Mouse (Mus musculus): ENCODE data around the gene Ptprm.

The Ptprm gene

GRCm38 (mm10) chr17:67073580-67073979, 280.7 kb downstream of the Ptprm start:
- DNase-seq (ENCODE audit: low spot score in 2 of 2), result no peak

DNA sequence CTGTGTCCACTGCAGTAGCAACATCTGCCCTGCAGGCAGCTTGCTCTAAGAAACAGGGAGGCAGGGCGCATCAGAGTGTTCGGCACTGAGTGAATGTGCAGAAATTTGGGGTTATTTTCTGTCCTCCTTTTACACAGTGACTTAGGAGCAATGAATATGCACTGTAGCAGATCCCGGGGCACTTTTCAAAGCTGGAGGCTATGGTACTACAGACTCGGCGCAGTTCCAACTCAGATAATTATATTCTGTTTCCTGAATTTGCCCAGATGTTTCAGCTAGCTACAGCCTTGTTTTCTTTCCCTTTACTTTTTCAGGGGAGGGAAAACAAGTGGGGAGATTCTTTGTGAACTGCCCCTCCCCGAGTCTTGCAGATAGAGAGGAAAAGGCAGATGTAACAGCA, 281.1 kb downstream of the Ptprm start:
- no peak for DNase-seq (ENCODE audit: low spot score in 2 of 2)

- DNase-seq (ENCODE audit: low spot score in 2 of 2), result no peak
These were observed 282.8 kb downstream of the Ptprm start for GRCm38 (mm10) chr17:67071231-67072009.

DNA sequence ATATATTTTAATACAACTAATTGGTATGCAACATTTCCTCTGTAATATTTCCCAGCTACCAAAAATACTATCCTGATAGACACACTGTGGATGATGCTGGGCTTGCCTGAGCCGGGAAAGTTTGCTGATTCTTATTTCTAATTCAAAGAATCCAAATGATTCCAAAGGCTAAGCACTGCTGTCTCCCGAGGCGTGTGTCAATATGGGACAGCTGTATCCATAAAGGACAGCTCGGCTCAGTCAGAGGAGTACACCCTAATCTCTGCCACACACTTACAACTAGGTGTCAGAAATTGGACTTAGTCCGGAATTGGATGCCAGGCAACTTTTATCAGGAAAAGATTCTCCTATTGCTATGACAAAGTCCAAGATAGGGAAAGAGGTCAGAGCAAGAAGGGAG, 290.6 kb downstream of the Ptprm start:
- DNase-seq (ENCODE audit: low spot score in 2 of 2), result no peak

- DNase-seq (ENCODE audit: low spot score in 2 of 2), result no peak
These were observed 298.6 kb downstream of the Ptprm start for GRCm38 (mm10) chr17:67055681-67056080.

GRCm38 (mm10) chr17:67054202-67054601, 300.1 kb downstream of the Ptprm start:
- no peak for DNase-seq (ENCODE audit: low spot score in 2 of 2)

DNA sequence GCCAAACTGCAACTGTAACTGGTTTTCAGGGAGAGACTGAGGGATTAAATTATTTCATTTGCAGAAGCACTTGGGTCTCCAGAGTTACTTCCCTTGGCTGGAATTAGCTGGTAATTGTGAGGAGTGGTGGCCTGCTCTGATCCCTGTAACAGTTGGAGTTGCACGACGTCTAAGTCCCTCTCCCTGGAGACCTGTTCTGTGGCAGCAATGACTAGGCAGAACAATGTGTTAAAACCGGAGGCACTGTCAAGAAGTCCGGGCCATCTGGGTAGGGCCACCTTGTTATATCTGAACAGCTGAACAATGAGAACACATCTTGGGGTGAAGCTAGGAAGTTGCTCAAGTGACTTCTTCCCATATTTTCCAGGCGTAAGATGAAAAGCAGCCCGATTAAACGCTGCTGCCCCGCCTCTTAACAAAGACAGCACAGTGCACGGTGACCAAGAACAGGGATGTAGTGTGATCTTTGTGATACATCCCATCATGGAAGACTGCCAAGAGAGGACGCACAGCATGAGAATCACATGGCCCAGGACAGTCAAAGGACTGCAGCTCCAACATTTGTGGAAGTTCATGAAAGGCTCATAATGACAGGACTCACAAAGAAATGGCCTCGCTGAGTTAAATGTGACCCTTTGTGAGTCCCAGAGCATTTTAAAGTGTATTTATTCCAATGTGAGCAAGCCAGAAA, 301.5 kb downstream of the Ptprm start:
- no peak for DNase-seq (ENCODE audit: low spot score in 2 of 2)

DNA sequence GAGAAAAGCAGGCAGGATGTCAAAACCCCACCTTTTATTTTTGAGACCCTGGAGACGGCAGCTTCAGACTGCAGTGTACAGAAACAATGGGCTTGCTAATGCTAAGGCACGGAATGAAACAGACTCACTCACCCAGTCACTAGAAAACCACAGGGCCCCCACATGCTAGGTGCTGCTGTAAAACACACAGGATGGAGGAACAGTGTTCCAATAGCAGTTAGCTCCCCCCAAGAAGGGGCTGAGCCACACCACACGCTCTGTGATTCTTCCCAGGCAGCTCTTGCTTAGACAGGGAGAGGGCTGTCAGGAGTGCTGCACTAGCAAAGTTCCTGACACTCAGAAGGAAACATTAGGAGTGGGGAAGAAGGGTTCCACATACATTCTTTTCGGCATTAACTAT, 306.6 kb downstream of the Ptprm start:
- no peak for DNase-seq (ENCODE audit: low spot score in 2 of 2)

- DNase-seq (ENCODE audit: low spot score in 2 of 2), result no peak
These were observed 315.7 kb downstream of the Ptprm start for GRCm38 (mm10) chr17:67038558-67038957.

GRCm38 (mm10) chr17:67033547-67033946, 320.7 kb downstream of the Ptprm start:
- no peak for DNase-seq (ENCODE audit: low spot score in 2 of 2)

GRCm38 (mm10) chr17:67032021-67032420, 322.2 kb downstream of the Ptprm start:
- no peak for DNase-seq (ENCODE audit: low spot score in 2 of 2)

DNA sequence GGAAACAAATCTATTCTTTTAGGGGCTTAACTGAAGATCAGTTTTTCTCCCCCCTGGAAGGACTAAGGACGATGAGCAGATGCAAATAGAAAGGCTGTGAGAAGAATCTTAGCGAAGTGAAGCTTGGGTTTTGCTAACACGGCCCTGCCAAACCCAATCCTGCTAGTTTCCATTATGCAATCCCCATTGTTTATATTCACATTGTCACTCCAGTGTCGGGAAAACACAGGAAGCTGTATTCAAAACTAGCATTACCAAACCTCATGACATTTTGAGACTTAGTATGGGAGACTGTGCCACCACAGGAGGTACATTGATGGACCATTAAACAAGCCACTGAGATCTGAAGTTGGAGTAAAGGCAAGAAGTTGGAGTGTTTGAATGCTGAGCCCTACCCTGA, 322.9 kb downstream of the Ptprm start:
- DNase-seq (ENCODE audit: low spot score in 2 of 2), result no peak

GRCm38 (mm10) chr17:67027274-67027673, 327.0 kb downstream of the Ptprm start:
- no peak for DNase-seq (ENCODE audit: low spot score in 2 of 2)

- DNase-seq (ENCODE audit: low spot score in 2 of 2), result no peak
These were observed 337.8 kb downstream of the Ptprm start for GRCm38 (mm10) chr17:67016501-67016900.

- DNase-seq (ENCODE audit: low spot score in 2 of 2), result no peak
These were observed 341.0 kb downstream of the Ptprm start for GRCm38 (mm10) chr17:67013217-67013616.

GRCm38 (mm10) chr17:67011836-67012583, 342.2 kb downstream of the Ptprm start:
- DNase-seq (ENCODE audit: low spot score in 2 of 2), result no peak

DNA sequence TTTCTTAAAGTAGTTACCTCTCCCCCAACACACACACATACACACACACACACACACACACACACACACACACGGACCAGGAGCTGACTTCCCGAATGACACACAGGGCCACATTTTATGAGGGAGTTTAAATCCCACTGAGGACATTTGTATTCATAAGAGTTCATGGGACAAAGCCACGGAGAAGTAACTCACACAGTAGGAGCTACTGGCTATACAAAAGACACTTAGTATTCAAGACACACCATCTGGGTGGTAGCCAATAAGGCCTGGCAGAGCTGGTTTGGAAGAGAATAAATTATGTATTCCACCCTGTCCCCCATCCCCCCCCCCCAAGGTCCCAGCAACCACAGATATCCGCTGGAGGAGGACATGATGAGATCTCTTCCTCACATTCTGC, 344.1 kb downstream of the Ptprm start:
- DNase-seq (ENCODE audit: low spot score in 2 of 2), result no peak

- no peak for DNase-seq (ENCODE audit: low spot score in 2 of 2)
These were observed 346.1 kb downstream of the Ptprm start for GRCm38 (mm10) chr17:67008137-67008536.

DNA sequence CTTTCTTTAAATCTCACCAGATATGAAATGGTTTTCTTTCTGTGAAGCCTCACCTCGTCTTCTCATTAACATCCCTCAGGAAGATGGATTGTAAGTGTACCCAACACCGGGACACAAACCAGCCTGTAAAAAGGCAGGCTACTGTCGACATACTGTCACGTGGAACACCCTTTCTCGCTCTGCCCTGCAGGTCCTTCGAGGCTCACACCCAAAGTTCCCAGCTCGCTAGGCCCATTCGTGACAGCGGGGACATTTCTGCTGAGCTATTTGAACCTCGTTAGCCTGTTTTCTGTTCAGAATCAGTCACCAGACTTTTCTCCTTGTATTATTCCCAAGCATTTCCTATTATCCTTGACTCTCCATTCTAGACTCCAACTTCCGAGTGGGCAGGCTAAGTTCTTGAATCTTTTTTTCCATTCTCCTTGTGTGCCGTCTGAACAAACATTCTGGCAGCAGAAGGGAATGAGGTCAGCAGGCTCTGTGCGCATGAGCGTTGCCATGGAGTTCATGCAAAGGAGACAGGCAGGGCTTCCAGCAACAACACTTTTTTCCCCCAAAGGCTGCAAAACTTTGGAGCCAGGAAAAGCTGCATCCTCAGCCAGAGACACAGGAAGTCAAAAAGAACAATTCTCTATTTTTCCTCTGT, 347.4 kb downstream of the Ptprm start:
- DNase-seq (ENCODE audit: low spot score in 2 of 2), result no peak

GRCm38 (mm10) chr17:66996882-66997281, 357.4 kb downstream of the Ptprm start:
- DNase-seq (ENCODE audit: low spot score in 2 of 2), result no peak

- DNase-seq (ENCODE audit: low spot score in 2 of 2), result no peak
These were observed 358.2 kb downstream of the Ptprm start for GRCm38 (mm10) chr17:66996016-66996415.

GRCm38 (mm10) chr17:66991815-66992214, 362.4 kb downstream of the Ptprm start:
- DNase-seq (ENCODE audit: low spot score in 2 of 2), result no peak
